Mouse (Mus musculus): ENCODE measurements around the gene Slc9a3r1. TPM values are rescaled to one million over a fixed set of nuclear protein-coding genes. Genes with fewer than 3 reads are reported as not detected.

The Slc9a3r1 gene
- polyA plus RNA-seq, 2 experiments = 41.4 to 49.6 TPM

DNA sequence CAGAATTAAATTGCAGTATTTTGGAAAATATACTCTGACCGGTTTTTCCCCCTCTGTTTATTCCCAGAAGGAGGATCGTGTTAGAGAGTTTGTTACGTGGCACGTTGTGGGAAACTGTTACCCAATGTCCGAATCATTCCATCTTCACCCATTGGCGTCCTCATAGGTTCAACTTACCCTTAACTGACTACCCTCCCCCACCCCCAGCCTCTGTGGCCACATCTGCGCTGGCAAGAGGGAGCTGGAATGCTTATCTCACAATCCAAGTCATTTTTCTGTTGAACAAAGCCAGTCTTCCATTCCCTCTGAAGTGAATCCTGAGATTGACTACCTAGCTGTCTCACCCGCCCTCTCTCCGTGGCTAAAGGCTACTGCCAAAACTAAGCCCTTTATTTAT is 938 bp upstream of the Slc9a3r1 start:
- Histone ChIP-seq H3K4me1 (replicated peaks; ENCODE audit: control insufficient read depth in 2 of 2, insufficient read depth in 2 of 2, low read length in 1 of 2) (peaks cover 12 to 23% of the 10 kb centered on the region in 2 experiments), H3K9me3 (ENCODE audit: control insufficient read depth, low read length) (no peaks in the 10 kb centered on the region), H3K27me3 (ENCODE audit: control insufficient read depth, insufficient read depth, low read length) (peaks cover 5% of the 10 kb centered on the region), H3K36me3 (replicated peaks; ENCODE audit: control insufficient read depth, insufficient read depth, low read depth) (no peaks in the 10 kb centered on the region), H3K4me3 (ENCODE audit: insufficient read depth in 1 of 2, low read depth in 2 of 2, low read length in 2 of 2) (peak overlapping the region in 1 of 2 experiments; percentile 90; a peak in 2 of 4 replicates), H3K9ac (replicated peaks) (no peak overlapping the region; the same call in 1 of the 2 replicates), H3K4me2 (ENCODE audit: low read depth) (peak overlapping the region; percentile 90), H3K27ac (no peak overlapping the region; the same call in 1 of the 2 replicates)
- 16% methylated on average over 9 of the region's 9 CpGs for WGBS (ENCODE audit: insufficient replicate concordance)
- ATAC-seq (ENCODE audit: insufficient read depth) = no peak
- TF ChIP-seq CTCF (IDR thresholded peaks at IDR 0.05; ENCODE audit: low read depth) (no peak), EP300 (IDR thresholded peaks at IDR 0.05; ENCODE audit: low read depth) (no peak)
- DNase-seq (ENCODE audit: low read depth in 3 of 3, low spot score in 3 of 3) = no peak

- peak overlapping the region; percentile 90 for H3K4me2 ChIP-seq (ENCODE audit: low read depth)
- no peaks in the 10 kb centered on the region for H3K36me3 ChIP-seq (replicated peaks; ENCODE audit: control insufficient read depth, insufficient read depth, low read depth)
- TF ChIP-seq EP300 (IDR thresholded peaks at IDR 0.05; ENCODE audit: low read depth) = no peak
- TF ChIP-seq CTCF (IDR thresholded peaks at IDR 0.05; ENCODE audit: low read depth) = peak; percentile 34; the same call in 1 of the 2 replicates
- WGBS (ENCODE audit: insufficient replicate concordance) = under 1% methylated on average over 47 of the region's 47 CpGs
- H3K4me3 ChIP-seq (ENCODE audit: insufficient read depth in 1 of 2, low read depth in 2 of 2, low read length in 2 of 2) = peak overlapping the region; percentile 71 to 90
- ATAC-seq (ENCODE audit: insufficient read depth) (peak; percentile 17; the same call in 1 of the 2 replicates), DNase-seq (ENCODE audit: low read depth in 3 of 3, low spot score in 3 of 3) (no peak)
- H3K27ac ChIP-seq = no peak overlapping the region
- peaks cover 12 to 25% of the 10 kb centered on the region in 2 experiments for H3K4me1 ChIP-seq (replicated peaks; ENCODE audit: control insufficient read depth in 2 of 2, insufficient read depth in 2 of 2, low read length in 1 of 2)
- H3K9ac ChIP-seq (replicated peaks) = peak overlapping the region; percentile 81
- H3K27me3 ChIP-seq (ENCODE audit: control insufficient read depth, insufficient read depth, low read length) = peaks cover 5% of the 10 kb centered on the region
- no peaks in the 10 kb centered on the region for H3K9me3 ChIP-seq (ENCODE audit: control insufficient read depth, low read length)
Measured at GRCm38 (mm10) chr11:115163568-115164150, 518 bp downstream of the Slc9a3r1 start.

DNA sequence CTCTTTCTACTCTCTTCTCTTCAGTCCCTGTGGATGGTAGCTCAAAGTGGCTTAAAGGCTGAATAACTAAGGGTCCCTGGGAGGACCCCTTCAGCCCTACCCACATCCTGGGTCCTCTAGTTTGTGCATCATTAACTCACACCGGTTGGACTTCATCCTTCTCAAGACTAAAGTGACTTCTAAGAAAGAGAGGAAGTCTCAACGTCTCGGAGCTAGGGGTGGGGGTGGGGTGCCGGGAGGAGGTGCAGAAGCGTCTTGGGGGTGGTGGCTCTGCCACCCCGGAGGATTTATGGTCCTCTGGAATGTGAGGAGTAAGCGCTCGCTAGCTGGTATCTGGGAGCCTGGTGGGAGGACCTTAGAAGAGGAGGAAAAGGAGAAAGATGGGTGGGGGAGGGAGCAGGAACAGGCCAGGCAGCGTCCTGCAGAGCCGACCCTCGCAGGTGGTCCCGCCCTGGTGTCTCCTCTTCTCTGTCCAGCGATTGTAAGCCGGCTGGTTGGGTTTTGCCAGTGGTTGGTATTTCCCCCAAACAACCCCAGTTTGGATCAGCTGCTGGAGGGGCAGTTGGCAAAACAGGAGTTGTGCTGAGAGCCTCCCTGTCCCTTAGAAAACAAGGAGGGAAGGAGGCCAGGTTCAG is 1.3 kb downstream of the Slc9a3r1 start:
- Histone ChIP-seq H3K4me1 (replicated peaks; ENCODE audit: control insufficient read depth in 2 of 2, insufficient read depth in 2 of 2, low read length in 1 of 2) (peaks cover 12 to 25% of the 10 kb centered on the region in 2 experiments), H3K9ac (replicated peaks) (peak overlapping the region; percentile 81), H3K27ac (no peak overlapping the region), H3K36me3 (replicated peaks; ENCODE audit: control insufficient read depth, insufficient read depth, low read depth) (no peaks in the 10 kb centered on the region), H3K9me3 (ENCODE audit: control insufficient read depth, low read length) (no peaks in the 10 kb centered on the region), H3K4me2 (ENCODE audit: low read depth) (peak overlapping the region; percentile 90), H3K27me3 (ENCODE audit: control insufficient read depth, insufficient read depth, low read length) (peaks cover 5% of the 10 kb centered on the region), H3K4me3 (ENCODE audit: insufficient read depth in 1 of 2, low read depth in 2 of 2, low read length in 2 of 2) (peak overlapping the region; percentile 71 to 90)
- ATAC-seq (ENCODE audit: insufficient read depth) (no peak), DNase-seq (ENCODE audit: low read depth in 3 of 3, low spot score in 3 of 3) (no peak)
- WGBS (ENCODE audit: insufficient replicate concordance) = 0% methylated on average over 14 of the region's 14 CpGs
- TF ChIP-seq EP300 (IDR thresholded peaks at IDR 0.05; ENCODE audit: low read depth) (no peak), CTCF (IDR thresholded peaks at IDR 0.05; ENCODE audit: low read depth) (no peak)

GRCm38 (mm10) chr11:115164976-115165374 is 1.8 kb downstream of the Slc9a3r1 start:
- Histone ChIP-seq H3K27ac (no peak overlapping the region), H3K9ac (replicated peaks) (no peak overlapping the region), H3K9me3 (ENCODE audit: control insufficient read depth, low read length) (no peaks in the 10 kb centered on the region), H3K4me1 (replicated peaks; ENCODE audit: control insufficient read depth in 2 of 2, insufficient read depth in 2 of 2, low read length in 1 of 2) (peaks cover 12 to 25% of the 10 kb centered on the region in 2 experiments), H3K36me3 (replicated peaks; ENCODE audit: control insufficient read depth, insufficient read depth, low read depth) (no peaks in the 10 kb centered on the region), H3K4me2 (ENCODE audit: low read depth) (peak overlapping the region; percentile 90), H3K27me3 (ENCODE audit: control insufficient read depth, insufficient read depth, low read length) (peaks cover 5% of the 10 kb centered on the region), H3K4me3 (ENCODE audit: insufficient read depth in 1 of 2, low read depth in 2 of 2, low read length in 2 of 2) (peak overlapping the region; percentile 71 to 90)
- no peak for ATAC-seq (ENCODE audit: insufficient read depth)
- TF ChIP-seq EP300 (IDR thresholded peaks at IDR 0.05; ENCODE audit: low read depth) (no peak), CTCF (IDR thresholded peaks at IDR 0.05; ENCODE audit: low read depth) (no peak)
- 14% methylated on average over 9 of the region's 9 CpGs for WGBS (ENCODE audit: insufficient replicate concordance)
- no peak for DNase-seq (ENCODE audit: low read depth in 3 of 3, low spot score in 3 of 3)

DNA sequence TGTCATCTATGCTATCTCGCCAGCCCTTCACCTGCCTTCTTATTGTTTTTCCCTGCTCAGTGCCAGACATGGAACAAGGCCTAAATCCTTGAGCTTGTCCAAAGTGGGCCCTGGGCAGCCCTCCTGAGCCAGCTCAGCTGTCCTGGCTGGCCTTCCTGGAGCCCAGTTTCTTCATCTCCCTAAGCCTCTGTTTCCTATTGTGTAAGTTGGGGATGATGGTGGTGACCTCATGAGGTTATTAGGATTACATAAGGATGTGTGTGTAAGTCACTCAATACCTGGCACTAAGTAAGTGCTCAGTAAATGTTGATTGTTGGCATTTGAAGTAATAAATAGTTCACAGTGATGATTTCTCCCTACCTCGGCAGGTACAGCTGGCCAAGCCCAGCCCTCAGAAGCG is 3.6 kb downstream of the Slc9a3r1 start:
- H3K4me1 ChIP-seq (replicated peaks; ENCODE audit: control insufficient read depth in 2 of 2, insufficient read depth in 2 of 2, low read length in 1 of 2) = peaks cover 10 to 18% of the 10 kb centered on the region in 2 experiments
- no peak overlapping the region for H3K9ac ChIP-seq (replicated peaks)
- no peaks in the 10 kb centered on the region for H3K9me3 ChIP-seq (ENCODE audit: control insufficient read depth, low read length)
- DNase-seq (ENCODE audit: low read depth in 3 of 3, low spot score in 3 of 3) (no peak), ATAC-seq (ENCODE audit: insufficient read depth) (no peak)
- no peak overlapping the region for H3K27ac ChIP-seq
- no peaks in the 10 kb centered on the region for H3K36me3 ChIP-seq (replicated peaks; ENCODE audit: control insufficient read depth, insufficient read depth, low read depth)
- peaks cover 5% of the 10 kb centered on the region for H3K27me3 ChIP-seq (ENCODE audit: control insufficient read depth, insufficient read depth, low read length)
- TF ChIP-seq CTCF (IDR thresholded peaks at IDR 0.05; ENCODE audit: low read depth) (no peak), EP300 (IDR thresholded peaks at IDR 0.05; ENCODE audit: low read depth) (no peak)
- no peak overlapping the region for H3K4me3 ChIP-seq (ENCODE audit: insufficient read depth in 1 of 2, low read depth in 2 of 2, low read length in 2 of 2)
- H3K4me2 ChIP-seq (ENCODE audit: low read depth) = no peak overlapping the region
- 55% methylated on average over 3 of the region's 3 CpGs for WGBS (ENCODE audit: insufficient replicate concordance)

All from liver, embryonic 14.5 days (tissue).